Mouse (Mus musculus) lung, postnatal 0 days (tissue): ENCODE data around the gene Kalrn.

Experiments used
- CTCF ChIP-seq: IDR thresholded peaks from 2 replicates; pipeline ENCODE4 v1.5.1; 2016; ENCODE audit warnings: antibody characterized with exemption, mild to moderate bottlenecking
- EP300 ChIP-seq: IDR thresholded peaks from 2 replicates; pipeline ENCODE4 v1.6.1; 2016; ENCODE audit warnings: antibody characterized with exemption, mild to moderate bottlenecking, control low read depth

- TF ChIP-seq EP300: no peak
- peak; percentile 74 for TF ChIP-seq CTCF
Observed at GRCm38 (mm10) chr16:34119370-34119769, 454.0 kb downstream of the Kalrn start.
